Mouse (Mus musculus): ENCODE results near the gene Khdc1a.

GRCm38 (mm10) chr1:21318202-21318601, 31.2 kb upstream of the Khdc1a start:
- no peak for TF ChIP-seq EP300 (IDR thresholded peaks at IDR 0.05; ENCODE audit: low read depth)
- TF ChIP-seq CTCF (IDR thresholded peaks at IDR 0.05; ENCODE audit: low read depth), result no peak

Data from liver, embryonic 14.5 days (tissue).